Mouse (Mus musculus) telencephalon, adult 2 months (tissue): Measurements from ENCODE around the gene Hoxa3.

ENCODE experiments used
- DNase-seq: peaks from one replicate; pipeline ENCODE4 v3.0.0-alpha.2; 2011; ENCODE audit warnings: low read depth, low spot score

Gene Hoxa3

DNA sequence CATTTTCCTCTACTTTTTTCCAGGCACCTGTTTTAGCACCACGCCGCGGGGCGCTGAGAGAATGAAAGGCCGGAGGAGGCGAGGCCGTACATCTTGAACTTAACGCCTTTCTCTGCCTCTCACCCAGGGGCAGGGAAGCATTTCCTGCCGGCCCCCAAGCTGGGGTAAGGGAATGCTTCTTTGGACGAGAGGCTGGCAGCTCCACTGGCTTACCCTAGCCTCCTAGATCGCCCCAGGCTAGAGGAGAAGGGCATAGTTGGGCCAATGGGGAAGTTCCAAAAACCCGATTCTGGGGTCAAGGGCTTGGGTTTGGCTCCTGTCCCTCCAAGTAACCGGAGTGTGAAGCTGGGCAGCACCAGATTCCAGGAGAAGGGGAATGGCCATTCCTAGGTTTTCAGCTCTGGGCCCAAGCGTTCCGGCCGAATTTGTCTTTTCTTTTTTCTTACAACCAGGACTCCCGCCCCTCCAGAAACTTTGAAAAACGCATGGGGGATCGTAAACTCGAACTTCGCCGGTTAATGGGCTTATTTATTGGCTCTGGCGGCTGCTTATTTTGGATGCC, 19.9 kb upstream of the Hoxa3 start:
- DNase-seq = no peak

DNA sequence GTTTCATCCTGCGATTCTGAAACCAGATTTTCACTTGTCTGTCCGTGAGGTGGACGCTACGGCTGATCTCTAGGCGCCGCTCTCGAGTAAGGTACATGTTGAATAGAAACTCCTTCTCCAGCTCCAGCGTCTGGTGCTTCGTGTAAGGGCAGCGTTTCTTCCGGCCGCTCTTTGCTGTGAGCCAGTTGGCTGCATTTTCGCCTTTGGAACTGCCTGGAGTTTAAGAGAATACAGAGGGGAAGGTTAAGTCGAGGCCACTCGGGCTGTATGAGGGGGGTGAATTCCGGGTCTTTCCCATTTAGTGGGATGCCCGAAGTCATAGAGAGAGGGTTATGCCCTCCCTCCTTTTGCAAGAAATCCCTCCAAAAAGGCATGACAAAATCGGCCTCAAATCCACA, 19.4 kb upstream of the Hoxa3 start:
- no peak for DNase-seq

DNA sequence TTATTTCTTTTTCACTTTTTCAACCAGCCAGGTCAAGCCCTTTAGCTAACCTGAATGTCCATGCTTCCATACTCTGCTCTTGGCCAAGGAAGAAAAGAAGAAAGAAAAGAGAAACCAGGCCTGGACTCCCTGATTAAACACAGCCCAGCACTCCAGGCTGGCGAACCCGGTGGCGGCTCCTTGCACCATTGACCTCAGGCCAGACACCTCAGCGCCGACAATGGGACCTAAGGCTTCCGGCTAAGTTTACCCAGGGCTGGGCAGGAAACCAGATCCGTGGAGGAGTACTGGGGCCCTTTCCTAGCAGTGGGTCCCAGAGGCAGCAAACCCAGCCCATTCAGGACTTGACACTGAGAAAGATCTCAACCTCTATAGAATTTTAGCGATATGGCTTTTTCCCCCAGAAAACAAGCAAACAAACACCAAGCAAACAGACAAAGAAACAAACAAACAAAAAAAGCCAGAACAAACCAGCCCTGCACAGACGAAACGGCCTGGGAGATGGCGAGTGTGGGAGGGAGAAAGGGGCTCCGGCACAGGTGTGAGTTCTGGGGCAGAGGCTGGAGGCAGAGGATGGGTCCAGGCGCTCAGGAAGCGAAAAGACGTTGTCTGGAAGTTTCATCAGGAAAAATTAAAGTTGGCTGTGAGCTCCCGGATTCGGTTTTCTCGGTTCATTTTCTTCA, 18.9 kb upstream of the Hoxa3 start:
- no peak for DNase-seq

DNA sequence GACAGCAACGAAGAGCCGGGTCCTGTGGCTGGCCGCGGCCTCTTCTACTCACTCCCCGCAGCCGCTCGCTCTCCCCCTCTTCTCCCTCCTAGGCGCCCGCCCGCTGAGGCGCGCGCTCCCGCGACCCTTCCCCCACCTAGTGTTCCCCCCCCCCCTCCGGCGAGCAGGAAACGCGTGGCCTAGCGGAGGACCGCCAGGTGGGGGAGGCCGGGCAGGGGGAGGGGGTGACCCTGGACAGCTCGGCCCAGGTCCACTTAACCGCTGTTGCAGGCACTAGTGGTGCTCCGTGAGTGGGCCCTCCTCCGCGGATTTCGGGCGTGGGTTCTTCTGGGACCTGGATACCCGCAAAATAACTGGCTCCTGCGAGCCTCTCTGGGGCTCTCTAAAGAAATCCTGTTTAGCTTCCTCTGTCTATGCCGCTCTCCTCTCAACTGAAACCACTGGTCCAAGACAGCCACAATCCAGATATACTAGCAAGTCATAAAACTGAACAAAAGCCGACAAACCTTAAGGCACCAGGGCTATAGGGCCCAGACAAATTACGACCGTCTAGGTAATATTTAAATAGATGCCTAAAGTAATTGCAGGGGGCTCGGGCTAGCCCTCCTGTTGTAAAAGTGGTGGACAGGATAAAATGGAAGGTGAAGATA, 17.5 kb upstream of the Hoxa3 start, which contains the start of gene Hoxa9:
Hoxa9 (minus strand) TSS at position 574 of the 650 bp plus-strand sequence.
- DNase-seq = no peak

DNA sequence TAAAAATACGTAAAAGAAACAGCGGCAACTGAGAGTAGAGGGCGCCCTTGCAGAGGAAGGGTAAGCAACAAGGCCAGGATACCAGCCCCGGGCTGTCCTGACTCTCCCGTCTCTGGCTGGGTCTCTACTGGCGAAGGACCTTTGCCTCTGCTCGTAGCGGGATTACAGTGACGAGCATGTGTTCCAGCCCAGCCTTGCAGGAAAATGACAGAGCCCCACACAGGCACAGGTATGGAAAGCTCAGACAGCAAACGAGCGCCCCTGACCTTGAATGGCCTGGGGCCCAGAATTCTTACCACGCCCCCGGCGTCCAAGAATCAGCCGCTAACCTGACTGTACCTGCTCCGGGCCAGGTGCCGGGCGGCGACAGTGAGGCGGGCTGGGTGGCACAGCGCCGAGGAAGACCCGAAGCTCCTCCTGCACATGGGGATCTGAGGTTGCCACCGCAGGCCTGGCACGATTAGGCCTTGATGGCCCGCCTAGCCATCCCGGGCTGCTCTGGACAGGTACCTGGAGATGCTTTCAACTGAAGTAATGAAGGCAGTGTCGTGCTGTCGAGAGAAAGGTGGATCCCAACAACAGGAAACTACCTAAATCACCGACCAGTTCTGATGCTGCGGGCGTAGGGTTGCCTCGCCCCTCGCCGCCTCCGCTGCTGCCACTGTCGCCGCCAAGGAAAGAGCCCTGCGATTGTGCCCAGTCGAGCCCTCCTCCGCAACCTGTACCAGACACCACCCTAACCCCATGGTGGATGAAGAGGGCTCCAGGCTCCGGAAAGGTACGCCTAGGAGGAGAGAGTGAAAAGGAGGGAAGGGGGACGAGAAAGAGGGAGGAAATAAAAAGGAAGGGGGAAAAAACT, 16.7 kb upstream of the Hoxa3 start:
- no peak for DNase-seq

DNA sequence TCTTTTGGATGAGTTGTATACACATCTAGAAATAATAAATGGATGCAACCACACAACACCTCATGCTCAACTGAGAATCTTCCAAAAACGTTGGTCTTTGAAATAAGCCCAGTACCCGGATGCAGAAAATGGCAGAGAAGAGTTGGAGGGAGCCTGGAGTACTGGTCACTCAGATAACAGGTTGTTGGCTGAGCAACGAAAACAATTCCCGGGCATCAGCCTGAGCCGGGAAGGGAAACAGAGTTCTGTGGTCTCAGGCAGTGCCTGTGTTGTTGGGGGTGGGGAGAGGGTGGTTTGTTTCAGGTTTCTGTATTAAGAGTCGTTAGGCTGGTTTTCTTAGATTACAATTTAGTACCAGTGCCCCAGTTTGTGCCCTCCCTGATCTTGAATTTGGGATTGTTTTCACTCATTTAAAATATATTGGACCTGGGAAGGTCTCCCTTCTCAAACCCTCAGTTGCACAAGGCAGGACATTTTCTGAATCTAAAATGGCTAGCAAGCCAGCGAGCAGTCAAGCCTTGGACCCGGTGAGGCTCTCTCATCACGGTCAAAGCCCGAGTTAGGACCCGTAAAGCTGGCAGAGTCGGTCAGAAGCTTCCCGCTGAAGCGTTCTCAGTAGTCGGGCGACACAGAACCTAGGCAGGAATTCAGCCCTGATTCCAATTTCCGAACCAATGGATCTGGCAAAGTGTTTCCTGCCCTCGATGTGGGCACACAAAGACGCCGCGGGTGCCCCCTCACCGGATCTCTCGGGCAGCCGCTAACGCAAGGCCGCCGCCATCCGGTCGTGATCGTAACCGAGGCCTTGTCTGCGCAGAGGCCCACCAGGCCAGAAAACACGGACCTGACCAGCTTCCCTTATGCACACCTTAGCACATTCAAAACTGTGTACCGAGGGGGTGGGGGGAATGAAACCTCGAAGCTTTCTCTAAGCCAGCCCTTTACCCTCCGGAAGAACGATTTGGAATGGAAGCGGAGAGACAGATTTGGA, 15.6 kb upstream of the Hoxa3 start:
- no peak for DNase-seq

DNA sequence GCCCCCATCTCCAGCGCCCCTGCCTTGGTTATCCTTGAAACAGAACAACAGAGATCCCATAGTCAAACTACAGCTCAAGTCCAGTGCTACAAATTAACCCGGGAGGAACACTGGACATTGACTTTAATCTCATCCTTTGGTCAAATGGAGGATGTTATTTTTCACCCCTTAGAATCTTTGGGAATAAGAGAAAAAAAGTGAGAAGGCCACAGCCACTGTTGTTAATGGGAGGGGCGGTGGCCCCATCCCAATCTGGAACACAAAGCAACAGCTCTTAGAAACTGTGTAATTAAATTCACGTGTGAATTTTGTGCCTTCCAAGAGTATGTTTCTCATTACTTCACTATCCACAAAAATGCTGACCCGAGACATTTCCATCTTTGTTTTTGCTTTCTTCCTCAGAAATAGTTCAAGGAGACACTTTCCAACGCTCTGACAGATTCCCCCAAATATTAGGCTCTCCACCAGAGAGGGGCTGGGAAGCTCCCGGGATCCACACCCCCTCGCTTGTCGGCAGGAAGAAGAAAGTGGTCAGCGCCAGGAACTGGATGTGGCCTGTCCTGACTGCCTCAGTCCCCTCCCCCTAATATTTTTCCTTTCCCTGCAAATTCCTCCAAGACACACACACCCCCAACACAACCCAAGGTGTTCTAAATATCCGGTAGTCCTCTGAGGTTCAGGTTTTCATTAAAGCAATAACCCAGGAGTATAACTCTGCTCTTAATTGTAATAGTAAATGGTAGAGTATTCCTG, 14.5 kb upstream of the Hoxa3 start:
- no peak for DNase-seq

DNA sequence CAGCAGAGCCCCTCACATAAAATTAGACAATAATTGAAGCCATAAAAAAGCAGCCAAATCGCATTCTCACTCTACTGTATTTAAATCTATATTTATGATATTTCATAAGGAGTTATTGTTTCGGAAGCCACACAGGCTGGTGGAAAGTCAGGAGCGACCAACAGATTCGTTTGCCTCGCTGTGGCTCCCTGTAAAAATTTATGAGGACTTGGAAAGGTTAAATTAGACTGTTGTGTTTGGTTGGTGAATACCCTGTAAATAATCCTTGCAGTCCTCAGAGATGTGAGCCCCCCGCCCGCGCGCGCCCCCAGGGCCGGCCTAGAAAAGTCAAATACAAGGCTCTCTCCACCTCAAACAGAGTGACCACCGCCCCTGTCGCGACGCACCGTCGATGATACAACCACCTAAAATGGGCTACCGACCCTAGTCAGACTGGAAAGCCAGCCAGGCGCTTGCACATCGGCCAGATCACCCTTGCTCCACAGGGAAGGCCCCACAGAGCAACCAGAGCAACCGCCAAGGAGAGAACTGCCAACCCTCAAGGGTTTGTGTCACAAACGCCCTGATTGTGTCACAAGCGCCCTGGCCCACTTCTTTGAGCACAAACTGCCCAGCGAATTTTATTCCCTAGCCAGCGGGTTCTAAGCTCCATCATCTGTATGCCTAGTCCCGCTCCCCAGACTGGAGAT, 13.6 kb upstream of the Hoxa3 start:
- no peak for DNase-seq

DNA sequence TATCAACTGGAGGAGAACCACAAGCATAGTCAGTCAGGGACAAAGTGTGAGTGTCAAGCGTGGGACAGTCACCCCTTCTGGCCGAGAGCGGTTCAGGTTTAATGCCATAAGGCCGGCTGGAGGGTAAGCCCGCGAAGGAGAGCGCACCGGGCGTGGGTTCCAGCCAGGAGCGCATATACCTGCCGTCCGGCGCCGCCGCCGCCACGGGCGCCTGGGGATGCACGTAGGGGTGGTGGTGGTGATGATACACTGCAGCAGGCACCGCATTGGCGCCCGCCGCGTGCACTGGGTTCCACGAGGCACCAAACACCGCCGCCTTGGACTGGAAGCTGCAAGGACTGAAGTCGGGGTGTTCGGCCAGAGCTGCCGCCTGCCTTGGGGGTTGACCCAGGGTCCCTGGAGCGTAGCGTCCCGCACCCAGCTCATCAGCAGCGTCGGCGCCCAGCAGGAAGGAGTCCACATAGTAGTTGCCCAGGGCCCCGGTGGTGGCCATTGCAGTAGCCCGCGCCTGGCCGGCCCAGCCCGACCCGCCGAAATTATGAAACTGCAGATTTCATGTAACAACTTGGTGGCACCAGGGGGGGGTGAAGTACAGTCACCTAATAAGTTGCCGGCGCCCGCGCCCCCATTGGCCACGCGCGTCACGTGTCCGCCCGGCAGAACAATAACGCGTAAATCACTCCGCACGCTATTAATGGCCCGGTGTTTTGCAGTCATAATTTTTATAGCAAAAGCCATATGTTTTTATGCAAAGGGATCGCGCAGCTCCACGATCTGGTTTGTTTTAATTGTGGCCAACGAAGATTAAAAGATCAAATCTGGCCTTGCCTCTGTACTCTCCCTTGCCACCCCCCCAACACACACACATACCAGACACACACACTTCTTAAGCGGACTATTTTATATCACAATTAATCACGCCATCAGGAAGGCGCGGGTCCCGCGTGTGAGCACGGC, 12.8 kb upstream of the Hoxa3 start:
- DNase-seq = no peak

DNA sequence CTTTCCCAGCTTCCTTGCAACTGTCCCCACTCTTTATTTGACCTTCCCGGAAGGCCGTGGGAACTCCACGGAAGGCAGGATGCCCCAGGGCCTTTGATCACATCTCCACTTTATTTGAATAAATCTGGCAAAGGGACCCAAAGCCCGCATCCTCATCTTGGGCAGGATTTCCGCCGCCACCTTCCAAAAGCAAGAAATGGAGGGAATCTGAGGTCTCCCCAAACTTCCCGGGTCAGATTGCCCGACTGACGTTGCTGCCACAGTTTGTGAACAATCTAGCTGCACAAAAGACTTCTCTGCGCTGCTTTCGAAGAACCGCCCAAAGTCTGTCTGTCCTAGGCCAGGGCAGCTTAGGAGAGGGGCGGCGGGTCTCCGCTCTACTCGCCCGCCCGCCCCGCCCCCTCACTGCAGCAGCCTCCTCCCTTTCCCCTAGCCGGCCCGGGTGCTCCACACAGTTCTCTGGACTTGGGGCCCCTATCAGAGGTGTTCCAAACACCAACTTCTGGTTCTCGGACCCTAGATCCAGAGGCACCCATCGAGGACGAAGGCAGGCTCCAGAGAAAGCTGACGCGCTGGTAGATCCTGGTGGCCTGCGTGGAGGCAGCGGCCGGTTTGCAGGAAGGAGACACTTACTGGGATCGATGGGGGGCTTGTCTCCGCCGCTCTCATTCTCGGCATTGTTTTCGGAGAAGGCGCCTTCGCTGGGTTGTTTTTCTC, 11.9 kb upstream of the Hoxa3 start:
- no peak for DNase-seq

DNA sequence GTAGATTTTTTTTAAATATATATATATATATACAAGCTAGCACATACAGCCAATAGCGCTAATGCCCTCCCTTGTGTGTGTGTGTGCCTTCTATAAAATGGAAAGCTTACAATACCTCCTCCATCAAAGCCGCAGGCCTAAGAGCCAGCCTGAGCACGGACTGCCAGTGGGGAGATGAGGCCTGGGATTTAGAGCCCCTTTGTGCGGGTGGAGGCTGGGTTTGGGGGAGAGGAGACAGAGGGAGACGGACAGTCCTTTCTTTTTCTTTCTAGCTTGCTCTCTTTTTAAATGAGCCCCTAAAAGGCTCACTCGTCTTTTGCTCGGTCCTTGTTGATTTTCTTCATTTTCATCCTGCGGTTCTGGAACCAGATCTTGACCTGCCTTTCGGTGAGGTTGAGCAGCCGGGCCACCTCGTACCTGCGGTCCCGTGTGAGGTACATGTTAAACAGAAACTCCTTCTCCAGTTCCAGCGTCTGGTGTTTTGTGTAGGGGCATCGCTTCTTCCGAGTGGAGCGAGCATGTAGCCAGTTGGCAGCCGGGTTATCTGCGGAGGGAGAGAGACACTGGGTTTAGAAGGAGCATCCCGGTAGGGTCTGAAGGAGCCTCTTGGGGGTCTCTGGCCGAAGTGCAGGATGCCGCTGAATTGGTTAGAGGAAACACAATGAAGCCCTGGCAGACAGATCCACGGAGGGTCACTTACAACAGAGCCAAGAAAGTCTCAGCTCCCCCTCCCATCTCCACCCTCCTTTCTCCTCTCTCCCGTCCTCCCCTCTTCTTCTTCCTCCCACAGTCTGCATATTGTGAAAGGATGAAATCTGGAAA, 11.0 kb upstream of the Hoxa3 start:
- DNase-seq = no peak

DNA sequence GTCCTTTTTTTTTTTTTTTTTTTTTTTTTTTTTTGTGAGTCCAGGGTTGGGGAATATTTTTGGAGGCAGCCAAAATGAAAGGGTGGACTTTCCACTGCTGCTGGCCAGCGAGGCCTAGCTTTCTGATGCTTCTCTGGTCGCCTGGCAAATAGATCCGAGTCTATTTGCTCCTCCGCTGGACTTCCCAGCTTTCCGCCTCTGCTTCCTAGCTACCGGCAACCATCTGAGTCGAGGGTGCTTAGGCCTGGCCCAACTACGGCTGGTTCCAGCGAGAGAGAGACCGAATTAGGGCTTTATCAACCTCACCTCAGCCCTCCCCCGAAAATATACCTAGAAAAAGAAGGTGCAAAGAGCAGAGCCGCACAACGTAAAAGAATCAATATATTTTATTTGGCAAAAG, 9.6 kb upstream of the Hoxa3 start:
- DNase-seq = no peak

DNA sequence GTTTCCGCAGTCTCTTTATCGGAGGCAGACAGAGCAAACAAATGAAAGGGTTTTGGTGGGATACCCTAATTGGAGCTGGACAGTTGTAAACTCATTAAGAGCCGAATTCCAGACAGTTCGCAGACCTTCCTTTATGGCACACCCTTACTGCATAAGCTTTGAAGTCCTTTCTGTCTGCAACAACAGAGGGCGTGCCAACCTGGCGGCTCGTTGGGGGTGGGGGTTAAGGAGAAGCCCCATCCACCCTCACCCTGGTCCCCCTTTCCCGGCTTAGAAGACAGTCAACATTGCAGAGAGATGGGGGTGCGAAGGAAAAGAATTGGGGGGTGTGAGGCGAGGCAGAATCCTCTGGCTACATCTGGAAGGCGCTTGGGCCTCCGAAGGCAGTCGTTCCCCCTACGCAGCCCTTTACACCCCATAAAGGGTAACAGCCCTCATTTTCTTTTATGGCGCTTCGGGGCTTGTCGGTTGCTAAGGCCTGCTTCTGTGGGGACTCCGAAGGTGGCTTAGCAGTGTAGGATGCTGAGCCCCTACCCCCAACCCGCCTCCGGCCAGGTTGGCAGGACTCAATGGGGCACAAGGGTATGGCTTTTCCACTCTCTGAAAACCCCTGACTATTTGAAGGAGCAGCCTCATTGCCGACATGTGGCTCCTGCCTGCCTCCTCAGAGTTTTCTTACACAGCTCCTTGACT, 9.0 kb upstream of the Hoxa3 start:
- DNase-seq = no peak

DNA sequence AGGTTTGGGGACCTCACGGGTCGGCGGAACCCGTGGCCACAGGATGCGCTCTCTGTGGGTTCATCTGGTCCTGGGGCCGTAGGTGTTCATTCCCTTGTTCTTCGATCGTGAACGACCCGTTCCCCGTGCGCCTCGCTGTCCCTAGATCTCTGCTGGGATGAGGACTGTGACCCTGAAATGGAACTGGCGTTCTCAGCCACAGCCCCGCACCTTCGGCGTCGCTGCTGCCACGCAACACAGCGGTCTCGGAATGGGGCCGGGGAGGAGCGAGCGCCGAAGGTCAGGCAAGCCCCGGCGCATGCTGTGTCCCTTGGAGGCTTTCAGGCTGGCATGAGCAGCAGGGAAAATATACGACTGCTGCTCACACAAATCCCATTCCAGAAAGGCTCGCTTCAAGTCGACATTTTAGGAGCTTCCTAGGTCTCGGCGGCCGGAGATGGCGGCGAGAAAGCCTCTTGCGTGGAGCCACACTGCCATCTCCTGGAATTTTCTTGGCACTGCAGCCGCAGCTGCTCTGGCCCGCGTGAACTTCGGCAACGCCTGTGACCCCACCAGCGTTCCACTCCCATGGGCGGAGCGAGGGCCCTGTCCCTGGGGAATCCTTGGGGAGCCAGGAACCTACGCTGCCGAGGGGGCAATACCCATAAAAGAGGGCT, 8.3 kb upstream of the Hoxa3 start, which contains the start of gene Hoxa7:
Hoxa7 (minus strand) TSS at position 518 of the 656 bp plus-strand sequence.
- DNase-seq = peak; percentile 34

DNA sequence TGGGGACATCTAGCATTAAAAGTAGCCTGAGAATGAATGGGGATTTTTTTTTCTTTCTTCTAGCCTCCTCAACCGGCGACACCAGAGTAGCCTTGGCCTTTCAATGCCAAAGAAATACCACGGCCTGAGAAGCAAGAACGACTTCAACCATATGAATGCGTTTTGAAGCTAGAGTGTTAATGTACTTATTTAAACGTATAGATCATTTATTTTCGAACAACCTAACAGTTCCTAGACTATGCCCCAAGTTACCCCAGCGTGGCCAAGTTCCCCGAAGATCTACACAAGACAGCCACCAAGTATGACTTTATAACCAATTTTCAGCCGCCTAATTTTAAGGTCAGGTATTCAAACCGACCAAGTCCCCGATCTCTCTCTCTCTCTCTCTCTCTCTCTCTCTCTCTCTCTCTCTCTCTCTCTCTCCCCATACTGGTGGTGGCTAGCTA, 7.8 kb upstream of the Hoxa3 start:
- DNase-seq = no peak
